Mouse (Mus musculus) liver, adult (tissue): Measurements from ENCODE around the gene Rpl31.

ENCODE experiments used
- GATA4 ChIP-seq: IDR thresholded peaks from 2 replicates; pipeline ENCODE4 v1.6.1; 2014; ENCODE audit warnings: mild to moderate bottlenecking, low read length; ENCODE audit not compliant: insufficient replicate concordance

Rpl31 gene

GRCm38 (mm10) chr1:39367601-39368266 lies at the start of gene Rpl31:
Gene Rpl31 (plus strand): TSS chr1:39367842.
- TF ChIP-seq GATA4, result peak; percentile 39; the same call in 1 of the 2 replicates

DNA sequence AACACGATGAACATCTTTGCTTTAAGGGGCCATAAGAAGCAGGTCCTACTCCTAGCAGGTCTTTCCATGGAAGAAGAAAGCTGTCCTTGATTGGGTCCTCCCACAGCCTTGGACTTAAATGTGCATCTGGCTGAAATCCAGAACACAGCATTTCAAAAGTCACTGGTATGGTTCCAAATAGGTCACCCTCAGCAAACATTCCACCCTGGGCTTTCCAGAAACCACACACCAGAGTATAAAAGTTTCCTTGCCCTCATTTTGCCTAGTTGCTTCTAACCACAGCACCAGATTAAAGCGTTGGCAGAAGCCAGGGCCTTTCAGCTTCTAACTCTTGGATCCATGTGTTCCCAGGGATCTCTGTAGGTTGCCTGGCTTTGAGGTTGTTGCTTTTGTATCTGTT lies 49.7 kb upstream of the Rpl31 start:
- TF ChIP-seq GATA4, result no peak

GRCm38 (mm10) chr1:39318870-39319269 lies 48.8 kb upstream of the Rpl31 start:
- TF ChIP-seq GATA4, result no peak

DNA sequence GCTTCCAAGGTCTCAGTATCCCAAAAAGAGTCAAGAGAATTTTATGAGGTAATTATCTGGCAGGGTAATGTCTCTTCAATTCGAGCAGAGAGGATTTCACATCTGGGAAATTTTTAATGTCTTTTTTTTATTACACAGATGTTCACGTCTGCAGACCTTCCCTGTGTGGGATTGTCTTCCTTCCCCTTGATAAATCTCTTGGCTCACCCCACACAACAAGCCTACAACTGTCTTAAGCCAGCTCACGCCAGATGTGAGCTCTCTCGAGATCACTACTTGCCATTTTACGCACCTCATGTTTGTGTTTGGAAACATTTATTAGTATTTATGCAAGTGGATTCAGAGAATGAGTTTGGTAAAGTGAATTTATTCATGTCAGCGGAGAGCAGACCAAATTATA lies 45.7 kb upstream of the Rpl31 start:
- TF ChIP-seq GATA4, result no peak

DNA sequence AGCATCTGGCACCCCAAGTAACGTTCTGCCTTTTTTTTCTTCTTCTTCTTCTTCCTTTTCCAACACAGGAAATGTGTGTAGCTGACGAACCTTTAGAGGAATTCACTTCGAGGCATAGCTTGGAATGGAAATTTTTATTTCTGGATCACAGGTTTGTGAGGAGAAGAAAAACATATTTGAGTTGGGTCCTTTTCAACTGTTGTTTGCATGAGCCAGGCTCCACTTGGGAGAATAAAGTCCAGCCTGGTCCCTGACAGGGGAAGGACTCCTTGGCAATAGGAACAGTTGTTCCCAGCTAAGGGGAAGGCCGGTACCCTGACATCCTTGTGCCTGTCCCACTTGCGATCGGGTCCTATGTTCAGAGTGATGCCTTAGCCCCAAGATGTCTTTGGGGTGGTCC lies 42.4 kb upstream of the Rpl31 start:
- no peak for TF ChIP-seq GATA4

DNA sequence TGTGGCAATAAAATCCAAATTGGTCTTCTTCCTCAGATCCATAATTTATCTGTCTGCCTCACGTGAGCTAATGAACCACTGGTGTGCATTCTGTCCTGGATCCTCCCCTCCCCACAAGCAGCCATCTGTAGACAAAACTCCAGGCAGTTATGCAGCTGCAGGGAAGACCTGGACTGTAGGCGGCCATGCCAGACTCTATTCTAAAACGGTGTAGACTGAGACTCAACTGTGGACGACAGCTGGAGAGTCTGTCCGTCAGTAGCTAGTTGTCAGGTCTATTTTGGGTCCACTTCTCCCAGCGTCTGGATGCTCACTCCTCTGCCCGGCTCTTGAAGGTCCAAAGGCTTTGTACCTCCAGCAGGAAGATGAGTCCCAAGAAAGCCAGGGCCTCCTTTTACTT lies 40.1 kb upstream of the Rpl31 start:
- no peak for TF ChIP-seq GATA4

DNA sequence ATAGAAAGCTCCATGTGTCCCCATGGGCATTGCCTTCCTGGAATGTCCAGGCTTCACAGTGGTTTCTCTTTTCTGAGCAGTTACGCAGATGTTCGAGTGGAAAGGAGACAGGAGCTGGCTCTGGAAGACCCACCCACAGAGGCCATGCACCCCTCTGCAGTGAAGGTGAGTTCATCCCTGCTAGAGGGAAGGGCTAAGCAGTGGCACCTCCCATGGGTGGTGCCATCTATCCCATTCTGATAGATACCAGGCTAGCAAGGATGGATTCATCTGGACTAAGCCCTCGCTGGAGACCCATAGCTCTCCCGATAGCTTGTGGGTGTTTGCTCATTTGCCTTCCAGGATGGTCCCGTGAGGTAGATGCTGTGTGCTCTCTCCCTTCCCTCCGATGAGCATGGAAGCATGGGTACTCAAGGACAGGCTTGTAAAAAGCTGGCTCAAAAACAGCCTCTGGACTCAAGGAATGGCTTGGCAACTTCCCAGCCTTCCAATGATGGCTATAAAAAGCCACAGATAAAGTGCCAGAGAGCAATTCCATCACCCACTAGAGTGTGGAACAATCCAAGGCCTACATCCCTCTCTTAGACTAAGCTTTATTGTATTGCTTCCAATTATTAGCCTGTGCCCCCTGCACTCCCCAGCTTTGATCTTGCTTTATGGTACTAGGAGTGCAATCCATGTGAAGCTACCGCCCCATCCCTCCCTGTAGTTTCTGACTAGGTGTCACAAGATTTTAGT lies 36.6 kb upstream of the Rpl31 start:
- no peak for TF ChIP-seq GATA4

DNA sequence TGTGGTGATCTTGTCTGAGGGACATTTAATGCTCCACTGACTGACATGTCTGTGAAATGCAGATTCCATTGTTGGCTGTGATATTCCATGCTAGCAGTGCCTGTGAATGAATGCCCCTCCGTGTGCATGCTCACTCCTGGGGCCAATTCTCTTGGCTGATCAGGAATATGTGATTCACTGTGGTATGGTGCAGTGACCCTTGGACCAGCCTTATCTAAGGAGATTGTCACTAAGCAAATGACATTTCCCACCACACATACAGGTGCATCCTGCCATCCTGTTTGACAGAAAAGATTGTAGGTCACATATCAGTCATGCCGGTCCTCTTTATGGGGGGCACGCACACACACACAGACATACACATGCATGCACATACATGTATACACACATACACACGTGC lies 35.2 kb upstream of the Rpl31 start:
- no peak for TF ChIP-seq GATA4

GRCm38 (mm10) chr1:39335561-39336196 lies 32.0 kb upstream of the Rpl31 start:
- no peak for TF ChIP-seq GATA4

GRCm38 (mm10) chr1:39336788-39337187 lies 30.9 kb upstream of the Rpl31 start:
- no peak for TF ChIP-seq GATA4

GRCm38 (mm10) chr1:39338831-39339230 lies 28.8 kb upstream of the Rpl31 start:
- no peak for TF ChIP-seq GATA4

- no peak for TF ChIP-seq GATA4
Measured at GRCm38 (mm10) chr1:39339455-39339854, 28.2 kb upstream of the Rpl31 start.

- TF ChIP-seq GATA4, result no peak
Measured at GRCm38 (mm10) chr1:39340156-39340555, 27.5 kb upstream of the Rpl31 start.

DNA sequence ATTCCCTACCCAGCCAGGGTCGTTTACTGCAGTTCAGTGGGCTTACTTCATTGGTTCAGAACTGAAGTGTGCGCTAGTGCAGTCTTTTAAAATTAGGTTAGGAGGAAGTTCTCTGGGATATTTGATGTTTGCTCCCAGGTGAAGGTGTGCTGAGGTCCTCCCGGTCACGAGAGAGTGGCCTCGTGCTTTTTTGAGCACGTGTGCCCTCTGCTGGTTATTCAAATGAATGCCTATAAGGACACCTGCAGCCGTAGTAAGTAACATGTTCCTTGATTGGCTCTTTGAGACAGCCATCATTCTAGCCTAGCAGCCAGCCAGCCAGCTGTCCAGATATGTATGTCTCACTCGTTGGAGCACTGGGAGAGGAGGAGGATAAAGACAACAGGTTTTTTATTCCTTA lies 27.0 kb upstream of the Rpl31 start:
- no peak for TF ChIP-seq GATA4

DNA sequence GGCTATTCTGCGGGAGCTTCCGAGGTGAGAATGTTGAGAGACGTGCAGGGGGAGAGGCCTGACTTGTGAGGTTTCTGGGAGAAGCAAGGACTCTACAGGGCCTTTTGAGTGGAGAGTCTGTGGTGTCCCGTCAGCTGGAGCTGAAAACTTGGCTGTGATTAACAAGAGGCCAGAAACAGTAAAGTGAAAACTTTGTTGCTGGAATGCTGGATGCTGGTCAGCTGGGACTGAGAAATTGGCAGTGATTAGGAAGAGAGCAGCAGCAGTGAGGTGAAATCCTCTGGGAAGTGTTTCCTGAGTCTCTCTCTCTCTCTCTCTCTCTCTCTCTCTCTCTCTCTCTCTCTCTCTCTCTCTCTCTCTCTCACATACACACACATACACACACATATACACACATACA lies 25.8 kb upstream of the Rpl31 start:
- no peak for TF ChIP-seq GATA4

- TF ChIP-seq GATA4, result no peak
Measured at GRCm38 (mm10) chr1:39343242-39343641, 24.4 kb upstream of the Rpl31 start.
